Mouse (Mus musculus): ENCODE data around the gene Syt12. TPM values are rescaled to one million over a fixed set of nuclear protein-coding genes. Genes with fewer than 3 reads are reported as not detected.

Syt12 gene
- total and polyA plus RNA-seq, 2 experiments from 2014 or later: 2.9 to 13.0 TPM

DNA sequence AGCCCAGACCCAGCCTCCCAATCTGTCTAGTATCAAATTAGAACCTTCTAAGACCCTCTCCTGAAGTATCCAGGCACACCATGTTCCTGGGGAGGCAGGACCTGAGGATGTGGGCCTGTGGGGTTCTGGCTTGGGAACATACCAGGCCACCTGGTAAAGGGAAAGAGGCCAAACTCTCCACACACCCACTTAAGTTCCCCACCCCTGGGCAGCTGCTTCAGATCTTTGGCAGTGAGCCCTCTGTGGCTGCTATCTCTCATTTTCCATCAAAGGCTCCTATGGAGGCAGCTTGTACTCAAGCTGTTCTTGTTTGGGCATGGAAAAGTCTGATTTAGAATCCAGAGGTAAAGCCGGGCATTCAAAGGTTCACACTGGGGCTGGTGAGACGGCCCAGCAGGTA is 10.6 kb upstream of the Syt12 start:
- ATAC-seq: no peak
- 64% methylated on average over 2 of the region's 2 CpGs for whole genome bisulfite sequencing
- Histone ChIP-seq H3K9ac (no peak overlapping the region), H3K4me2 (ENCODE audit: low read depth) (no peak overlapping the region), H3K27ac (ENCODE audit: low read depth, low read length) (no peak overlapping the region), H3K27me3 (ENCODE audit: insufficient read depth, low read length) (no peaks in the 10 kb centered on the region), H3K4me1 (ENCODE audit: insufficient read depth) (no peaks in the 10 kb centered on the region), H3K9me3 (ENCODE audit: low read length) (no peaks in the 10 kb centered on the region), H3K4me3 (ENCODE audit: low read depth, low read length) (no peak overlapping the region), H3K36me3 (ENCODE audit: insufficient read depth) (no peaks in the 10 kb centered on the region)
- no peak for DNase-seq
- TF ChIP-seq CTCF (IDR thresholded peaks at IDR 0.05; ENCODE audit: low read depth): no peak

DNA sequence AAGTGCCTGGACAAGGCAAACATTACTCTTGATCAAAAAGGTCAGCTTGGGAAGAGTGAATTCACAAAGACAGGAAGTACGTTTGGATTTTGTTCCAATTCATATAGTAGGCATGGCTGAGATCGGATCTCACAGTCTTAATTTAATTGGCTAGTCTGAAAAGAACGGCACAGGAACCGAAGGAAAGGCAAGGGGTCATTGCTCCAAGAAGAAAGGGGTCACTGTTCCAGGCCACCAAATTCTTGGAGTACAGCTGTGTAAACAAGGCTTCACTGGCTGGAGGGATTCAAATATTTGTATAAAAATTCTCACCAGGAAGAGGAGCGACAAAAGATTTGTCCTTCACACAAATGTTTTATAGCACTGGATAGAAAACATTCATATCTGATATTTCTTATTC is 7.8 kb upstream of the Syt12 start:
- ATAC-seq (no peak), DNase-seq (no peak)
- 59% methylated on average over 5 of the region's 5 CpGs for WGBS
- no peak overlapping the region for H3K9ac ChIP-seq
- no peaks in the 10 kb centered on the region for H3K4me1 ChIP-seq (ENCODE audit: insufficient read depth)
- H3K4me3 ChIP-seq (ENCODE audit: low read depth, low read length): no peak overlapping the region
- H3K27ac ChIP-seq (ENCODE audit: low read depth, low read length): no peak overlapping the region
- no peaks in the 10 kb centered on the region for H3K36me3 ChIP-seq (ENCODE audit: insufficient read depth)
- H3K9me3 ChIP-seq (ENCODE audit: low read length): no peaks in the 10 kb centered on the region
- no peak for TF ChIP-seq CTCF (IDR thresholded peaks at IDR 0.05; ENCODE audit: low read depth)
- no peaks in the 10 kb centered on the region for H3K27me3 ChIP-seq (ENCODE audit: insufficient read depth, low read length)
- H3K4me2 ChIP-seq (ENCODE audit: low read depth): no peak overlapping the region

DNA sequence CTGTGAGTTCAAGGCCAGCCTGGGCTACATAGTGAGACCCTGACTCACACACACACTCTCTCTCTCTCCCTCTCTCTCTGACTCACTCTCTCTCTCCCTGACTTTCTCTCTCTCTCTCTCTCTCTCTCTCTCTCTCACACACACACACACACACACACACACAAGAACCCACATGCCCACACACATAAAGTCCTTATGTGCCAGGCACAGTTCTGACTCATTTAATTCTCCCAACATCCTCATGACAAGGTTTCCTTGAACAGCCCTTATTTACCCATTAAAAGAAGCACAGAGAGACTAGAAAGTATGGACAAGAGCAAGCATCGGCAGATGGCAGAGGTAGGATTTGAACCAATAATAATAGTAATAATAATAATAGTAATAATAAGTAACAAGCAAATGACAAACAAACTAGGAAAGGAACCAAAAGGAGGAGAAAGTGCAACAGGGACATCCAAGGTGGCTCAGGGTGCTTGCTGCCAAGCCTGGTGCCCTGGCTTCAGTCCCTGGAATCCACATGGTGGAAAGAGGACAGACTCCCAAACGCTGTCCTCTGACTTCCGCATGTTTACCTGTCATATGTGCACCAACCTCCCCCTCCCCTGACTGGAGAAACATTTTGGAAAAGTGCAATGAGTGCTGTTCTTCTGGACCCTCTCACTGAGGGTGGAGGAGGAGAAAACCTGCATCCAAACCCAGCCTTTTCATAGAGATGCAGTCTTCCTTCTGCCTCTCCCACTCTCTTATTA is 5.0 kb upstream of the Syt12 start:
- H3K27ac ChIP-seq (ENCODE audit: low read depth, low read length): no peak overlapping the region
- H3K9me3 ChIP-seq (ENCODE audit: low read length): no peaks in the 10 kb centered on the region
- TF ChIP-seq CTCF (IDR thresholded peaks at IDR 0.05; ENCODE audit: low read depth): no peak
- H3K27me3 ChIP-seq (ENCODE audit: insufficient read depth, low read length): peaks cover 6% of the 10 kb centered on the region
- DNase-seq: no peak
- H3K36me3 ChIP-seq (ENCODE audit: insufficient read depth): no peaks in the 10 kb centered on the region
- no peak overlapping the region for H3K4me3 ChIP-seq (ENCODE audit: low read depth, low read length)
- H3K9ac ChIP-seq: no peak overlapping the region
- no peak overlapping the region for H3K4me2 ChIP-seq (ENCODE audit: low read depth)
- ATAC-seq: no peak
- no peaks in the 10 kb centered on the region for H3K4me1 ChIP-seq (ENCODE audit: insufficient read depth)
- 85% methylated on average over 3 of the region's 3 CpGs for WGBS

DNA sequence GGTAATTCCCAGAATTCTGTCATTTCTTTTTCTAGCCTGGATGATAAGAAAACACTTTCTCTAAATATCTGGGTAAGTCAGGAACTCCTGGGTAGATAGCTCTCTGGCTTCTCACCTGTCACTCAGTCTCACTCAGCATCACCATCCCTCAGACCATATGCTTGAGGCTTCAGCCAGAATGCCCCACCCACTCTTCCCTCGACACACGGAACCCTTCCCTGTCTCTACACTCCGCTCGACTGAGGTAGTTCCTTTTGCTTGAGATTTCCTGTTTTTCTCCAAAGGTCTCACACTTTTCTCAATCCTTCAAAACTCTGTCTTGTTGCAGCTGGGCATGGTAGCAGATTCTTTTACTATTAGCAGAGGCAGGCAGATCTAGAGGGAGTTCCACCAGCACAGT is 4.1 kb upstream of the Syt12 start:
- Histone ChIP-seq H3K9ac (no peak overlapping the region), H3K4me3 (ENCODE audit: low read depth, low read length) (no peak overlapping the region), H3K36me3 (ENCODE audit: insufficient read depth) (no peaks in the 10 kb centered on the region), H3K27me3 (ENCODE audit: insufficient read depth, low read length) (peaks cover 6% of the 10 kb centered on the region), H3K4me2 (ENCODE audit: low read depth) (no peak overlapping the region), H3K9me3 (ENCODE audit: low read length) (no peaks in the 10 kb centered on the region), H3K4me1 (ENCODE audit: insufficient read depth) (no peaks in the 10 kb centered on the region), H3K27ac (ENCODE audit: low read depth, low read length) (no peak overlapping the region)
- WGBS: 61% methylated on average over 4 of the region's 4 CpGs
- TF ChIP-seq CTCF (IDR thresholded peaks at IDR 0.05; ENCODE audit: low read depth): no peak
- DNase-seq (no peak), ATAC-seq (no peak)

DNA sequence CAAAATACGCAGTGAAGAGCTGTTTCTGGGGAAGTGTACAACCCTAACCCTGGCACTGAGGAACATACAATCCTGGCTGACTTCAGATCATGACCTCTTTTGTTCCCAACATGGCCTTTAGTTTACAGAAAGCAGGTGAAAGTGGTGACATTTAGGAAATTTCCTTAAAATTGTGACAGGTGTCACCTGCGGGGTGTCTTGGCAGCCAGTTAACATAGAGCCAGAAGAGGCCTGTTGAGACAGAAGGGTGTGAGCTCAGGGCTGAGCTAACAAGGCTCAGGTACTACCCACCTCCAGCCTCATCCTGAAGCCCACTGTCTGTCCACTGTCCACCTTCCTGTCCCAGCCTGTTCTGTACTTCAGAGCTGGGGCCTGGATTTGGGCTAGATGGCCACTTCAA is 2.8 kb upstream of the Syt12 start:
- no peaks in the 10 kb centered on the region for H3K9me3 ChIP-seq (ENCODE audit: low read length)
- no peak for TF ChIP-seq CTCF (IDR thresholded peaks at IDR 0.05; ENCODE audit: low read depth)
- 82% methylated on average over 2 of the region's 2 CpGs for WGBS

DNA sequence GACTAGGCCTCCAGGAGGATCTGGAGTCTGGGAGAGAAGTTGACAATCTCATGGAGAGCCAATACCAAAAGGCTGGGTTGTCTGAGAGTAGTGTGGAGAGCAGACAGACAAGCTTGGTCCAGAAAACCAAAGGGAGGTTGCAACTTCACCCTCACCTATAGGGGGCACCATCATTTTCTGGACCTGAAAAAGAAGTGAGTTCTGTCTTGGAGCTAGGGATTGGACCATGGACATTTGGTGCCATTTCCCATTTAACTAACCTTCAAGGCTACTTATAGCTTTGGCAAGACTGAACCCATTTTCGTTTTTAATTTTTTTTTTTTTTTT is 906 bp upstream of the Syt12 start:
- H3K4me1 ChIP-seq (ENCODE audit: insufficient read depth): no peaks in the 10 kb centered on the region
- H3K9ac ChIP-seq: no peak overlapping the region
- no peaks in the 10 kb centered on the region for H3K9me3 ChIP-seq (ENCODE audit: low read length)
- TF ChIP-seq CTCF (IDR thresholded peaks at IDR 0.05; ENCODE audit: low read depth): peak; percentile 36; the same call in 1 of the 2 replicates
- H3K4me3 ChIP-seq (ENCODE audit: low read depth, low read length): no peak overlapping the region
- peaks cover 6% of the 10 kb centered on the region for H3K27me3 ChIP-seq (ENCODE audit: insufficient read depth, low read length)
- no peak overlapping the region for H3K27ac ChIP-seq (ENCODE audit: low read depth, low read length)
- no peaks in the 10 kb centered on the region for H3K36me3 ChIP-seq (ENCODE audit: insufficient read depth)
- 52% methylated on average over 1 of the region's 1 CpGs for WGBS
- no peak overlapping the region for H3K4me2 ChIP-seq (ENCODE audit: low read depth)
- ATAC-seq (no peak), DNase-seq (no peak)

More for the DNA sequence above, 2.8 kb upstream of the Syt12 start:
- ATAC-seq: no peak
- Histone ChIP-seq H3K4me1 (ENCODE audit: insufficient read depth) (no peaks in the 10 kb centered on the region), H3K27me3 (ENCODE audit: insufficient read depth, low read length) (peaks cover 6% of the 10 kb centered on the region), H3K4me3 (ENCODE audit: low read depth, low read length) (no peak overlapping the region), H3K9ac (no peak overlapping the region), H3K27ac (ENCODE audit: low read depth, low read length) (no peak overlapping the region), H3K4me2 (ENCODE audit: low read depth) (no peak overlapping the region), H3K36me3 (ENCODE audit: insufficient read depth) (no peaks in the 10 kb centered on the region)
- DNase-seq: no peak

DNA sequence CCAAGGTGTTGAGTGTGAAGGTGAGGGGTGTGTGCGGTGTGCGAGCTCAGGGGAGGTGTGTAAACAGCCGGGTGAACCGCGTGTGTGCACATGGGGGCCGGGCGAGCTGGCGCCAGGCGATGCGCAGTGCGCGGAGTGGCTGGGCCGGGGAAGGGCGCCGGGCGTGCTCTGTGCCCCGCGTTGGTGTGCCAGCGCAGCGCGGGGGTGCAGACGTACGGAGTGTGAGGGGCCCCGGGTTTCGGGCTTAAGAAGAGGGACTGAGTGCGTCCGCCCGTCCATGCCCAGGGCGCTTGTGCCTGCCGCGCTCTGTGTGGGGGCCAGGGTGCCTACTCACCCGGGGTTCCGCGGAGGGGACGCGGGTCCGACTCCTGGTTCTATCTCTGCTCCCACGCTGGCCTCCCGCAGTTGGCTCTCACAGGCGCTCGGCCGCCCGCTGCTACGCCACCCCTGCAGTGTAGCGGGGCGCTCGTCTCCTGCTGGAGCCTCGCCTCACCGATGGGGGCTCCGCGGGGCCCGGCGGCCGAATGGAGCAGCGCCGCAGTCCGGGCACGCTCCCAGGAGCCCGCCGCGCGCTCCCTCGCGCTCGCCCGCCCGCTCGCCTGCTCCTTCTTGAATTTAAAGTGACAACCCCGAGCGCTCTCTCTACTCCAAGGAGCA is 518 bp downstream of the Syt12 start:
- peak; percentile 83 for ATAC-seq
- H3K4me3 ChIP-seq (ENCODE audit: low read depth, low read length): peak overlapping the region; percentile 52
- H3K27ac ChIP-seq (ENCODE audit: low read depth, low read length): no peak overlapping the region
- H3K36me3 ChIP-seq (ENCODE audit: insufficient read depth): no peaks in the 10 kb centered on the region
- no peaks in the 10 kb centered on the region for H3K4me1 ChIP-seq (ENCODE audit: insufficient read depth)
- H3K4me2 ChIP-seq (ENCODE audit: low read depth): peak overlapping the region; percentile 96
- H3K9ac ChIP-seq: peak overlapping the region; percentile 54
- peaks cover 6% of the 10 kb centered on the region for H3K27me3 ChIP-seq (ENCODE audit: insufficient read depth, low read length)
- peak; percentile 67 for DNase-seq
- WGBS: under 1% methylated on average over 62 of the region's 70 CpGs
- no peak; the same call in 1 of the 2 replicates for TF ChIP-seq CTCF (IDR thresholded peaks at IDR 0.05; ENCODE audit: low read depth)
- H3K9me3 ChIP-seq (ENCODE audit: low read length): no peaks in the 10 kb centered on the region

Data from forebrain, postnatal 0 days (tissue).